Comparison of ENCODE assay signal across 24 mouse cellular contexts in the genomic region with DNA sequence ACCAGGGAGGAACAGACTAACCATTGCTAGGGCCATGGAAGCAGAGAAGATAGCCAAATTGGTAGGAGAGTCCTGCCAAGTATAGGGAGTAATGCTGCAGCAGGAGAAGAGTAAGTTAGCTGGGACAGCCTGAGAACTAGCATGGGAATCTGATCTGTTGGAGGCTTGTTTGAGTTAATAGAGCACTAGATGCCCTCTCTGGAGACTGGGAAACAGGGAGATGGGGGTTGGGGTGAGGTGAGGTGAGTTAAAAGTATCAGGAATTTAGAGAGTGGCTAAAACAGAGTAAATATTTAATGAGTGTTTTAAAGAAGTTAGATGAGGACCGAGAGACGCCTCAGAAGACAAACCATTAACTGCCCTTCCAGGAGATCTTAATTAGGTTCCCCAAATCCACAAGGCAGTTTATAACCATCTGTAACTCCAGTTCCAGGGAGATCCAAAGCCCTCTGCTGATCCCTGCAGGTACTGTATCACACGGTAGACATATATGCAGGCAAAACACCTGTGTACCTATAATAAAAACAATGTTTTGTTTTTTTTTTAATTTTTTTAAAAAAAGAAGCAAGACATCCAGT. TPM values are rescaled to one million over a fixed set of nuclear protein-coding genes. Genes with fewer than 3 reads are reported as not detected.
DNase-seq lines count a peak whose midpoint lies in the region; ATAC-seq lines count a peak whose summit lies in the region.
"Had no signal": no experiment of that assay in that cellular context is flagged by ENCODE, and none has a peak within 500 bp of the region (broad histone marks: within the 10 kb centered on the region; RNA-seq: fewer than 3 reads in every experiment).

No protein-coding gene starts in this region.

- no peaks in the 10 kb centered on the region for H3K9me3 ChIP-seq in midbrain, embryonic 11.5 days (ENCODE audit: control insufficient read depth, low read length)
- H3K9me3 ChIP-seq: embryonic facial prominence, embryonic 13.5 days; forebrain, embryonic 12.5 days; heart, embryonic 13.5 days had no signal

- no peaks in the 10 kb centered on the region for H3K27me3 ChIP-seq in midbrain, embryonic 11.5 days (ENCODE audit: control insufficient read depth, insufficient read depth, low read length)
- H3K27me3 ChIP-seq: embryonic facial prominence, embryonic 13.5 days; forebrain, embryonic 12.5 days; heart, embryonic 13.5 days had no signal

- H3K9ac ChIP-seq in midbrain, embryonic 11.5 days (ENCODE audit: low read length): no peak overlapping the region
- H3K9ac ChIP-seq: embryonic facial prominence, embryonic 13.5 days; forebrain, embryonic 12.5 days; heart, embryonic 13.5 days had no signal

- H3K4me3 ChIP-seq in midbrain, embryonic 11.5 days (ENCODE audit: low read depth, low read length): no peak overlapping the region
- H3K4me3 ChIP-seq: embryonic facial prominence, embryonic 13.5 days; forebrain, embryonic 12.5 days; heart, embryonic 13.5 days had no signal

- H3K4me1 ChIP-seq in midbrain, embryonic 11.5 days (ENCODE audit: control insufficient read depth, insufficient read depth, low read length): no peaks in the 10 kb centered on the region
- H3K4me1 ChIP-seq: embryonic facial prominence, embryonic 13.5 days; forebrain, embryonic 12.5 days; heart, embryonic 13.5 days had no signal

- ATAC-seq in midbrain, embryonic 11.5 days (ENCODE audit: low FRiP score): no peak
- ATAC-seq: forebrain, embryonic 16.5 days had no signal

- no peak overlapping the region for H3K27ac ChIP-seq in midbrain, embryonic 11.5 days (ENCODE audit: low read depth, low read length)
- H3K27ac ChIP-seq: embryonic facial prominence, embryonic 13.5 days; forebrain, embryonic 12.5 days; heart, embryonic 13.5 days had no signal

- H3K4me2 ChIP-seq in midbrain, embryonic 11.5 days: no peak overlapping the region
- H3K4me2 ChIP-seq: embryonic facial prominence, embryonic 13.5 days; forebrain, embryonic 12.5 days; heart, embryonic 13.5 days had no signal

- H3K36me3 ChIP-seq in midbrain, embryonic 11.5 days (ENCODE audit: control insufficient read depth, insufficient read depth, low read length): no peaks in the 10 kb centered on the region
- H3K36me3 ChIP-seq: embryonic facial prominence, embryonic 13.5 days; forebrain, embryonic 12.5 days; heart, embryonic 13.5 days had no signal

- WGBS in midbrain, embryonic 11.5 days: 79% methylated on average over 3 of the region's 3 CpGs

- DNase-seq in kidney, adult 11 months: peak; percentile 77
- no peak for DNase-seq in kidney, postnatal 4 days
- DNase-seq in kidney, adult 8-10 months: peak; percentile 73 to 88
- peak; percentile 32 for DNase-seq in kidney, postnatal 10 days
- DNase-seq in spleen, postnatal 36 days (ENCODE audit: low spot score in 2 of 2): no peak
- DNase-seq in adrenal gland, postnatal 25 days: no peak
- DNase-seq in midbrain, embryonic 11.5 days (ENCODE audit: low spot score, missing footprints): no peak
- DNase-seq: adrenal gland, postnatal 10 days; cerebellum, adult 11-12 months; cerebellum, adult 9-11 months; cerebellum, postnatal 36 days; gastrocnemius, postnatal 10 days; heart, postnatal 36 days had no signal

RNA-seq across cellular contexts. Expression of a gene that starts 12.2 kb away (rescaled TPM):
- 3.5 TPM in 1 of 2 replicates, not detected in the other for total RNA-seq in adrenal gland, postnatal 25 days (2021)
- not detected in 2 replicates for polyA plus RNA-seq in midbrain, embryonic 11.5 days (2014; fragmentation: Nextera tagmentation; extraction: Ambion mirVana)
- total RNA-seq: gastrocnemius, postnatal 10 days; heart, adult 8-10 months; heart, postnatal 36 days; MEL had no signal
- polyA plus RNA-seq: C2C12; embryonic facial prominence, embryonic 13.5 days; forebrain, embryonic 12.5 days; forebrain, embryonic 16.5 days; frontal cortex, adult 2 months; hindbrain, embryonic 11.5 days had no signal

RNA-seq across cellular contexts. Expression of a gene that starts 40.5 kb away (rescaled TPM):
- total RNA-seq in adrenal gland, postnatal 25 days (2021): not detected in 2 replicates
- polyA plus RNA-seq in midbrain, embryonic 11.5 days (2014; fragmentation: Nextera tagmentation; extraction: Ambion mirVana): not detected in 2 replicates
- total RNA-seq: gastrocnemius, postnatal 10 days; gastrocnemius, postnatal 4 days; heart, adult 8-10 months; heart, postnatal 36 days; MEL had no signal
- polyA plus RNA-seq: C2C12; embryonic facial prominence, embryonic 13.5 days; forebrain, embryonic 12.5 days; forebrain, embryonic 16.5 days; frontal cortex, adult 2 months; heart, embryonic 13.5 days; heart, postnatal 0 days; hindbrain, embryonic 11.5 days had no signal

Comparison
In these comparisons a context has a peak if more than half of its experiments do, and no peak if none do; other contexts are left out.
1. DNase-seq: peak in kidney, adult 11 months (single experiment), kidney, adult 8-10 months (2 of 2) and kidney, postnatal 10 days (single experiment); none in kidney, postnatal 4 days (0 of 2), spleen, postnatal 36 days (0 of 2), adrenal gland, postnatal 25 days (single experiment) and midbrain, embryonic 11.5 days (single experiment).